Mouse (Mus musculus): ENCODE measurements at regions not wholly inside any gene's neighbourhood (a gene's known extent, or its start where the extent isn't known, plus 50 kb on each side); places are given as distances from the start of the nearest gene placed in this dataset.

DNA sequence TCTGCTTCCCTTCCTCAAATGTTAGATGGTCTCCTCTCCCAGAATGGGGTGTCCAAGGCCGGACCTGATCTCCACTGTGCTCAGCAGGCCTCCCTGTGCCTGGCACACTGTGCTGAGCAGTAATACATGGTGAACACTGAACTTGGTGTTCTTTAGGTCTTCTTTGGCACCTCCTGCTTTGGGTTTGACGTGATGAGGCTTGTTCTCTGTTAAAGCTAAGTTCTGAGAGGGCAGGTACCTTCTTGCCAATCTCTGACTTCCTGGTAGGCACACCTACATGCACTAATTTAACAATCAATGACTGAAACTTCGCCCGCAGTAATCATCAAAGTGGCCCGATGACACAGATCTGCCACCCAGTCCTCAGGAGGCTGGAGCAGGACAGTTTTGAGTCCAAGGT lies 238.5 kb downstream of the Sp3 start:
- no peak for ATAC-seq (ENCODE audit: insufficient number of reproducible peaks, low FRiP score, low TSS enrichment, low read depth)

DNA sequence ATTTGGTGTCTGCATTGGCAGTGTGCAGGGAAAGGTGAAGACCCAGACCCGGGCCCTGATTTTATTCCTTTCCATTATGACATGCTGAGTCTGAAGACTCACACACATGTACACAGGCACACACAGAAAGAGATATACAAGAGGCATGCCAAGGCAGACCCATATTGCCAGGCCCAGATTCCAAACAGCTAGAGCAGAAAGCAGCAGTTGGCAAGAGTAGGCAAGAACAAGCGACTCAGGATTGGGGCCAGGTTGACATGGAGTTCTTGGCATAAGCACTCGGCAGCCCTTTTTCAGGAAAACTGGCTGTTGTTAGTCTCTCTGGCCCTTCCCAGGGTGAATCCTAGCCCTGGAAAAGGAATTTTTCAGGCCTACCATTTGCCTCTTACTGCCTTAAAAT lies 236.6 kb downstream of the Sp3 start:
- peaks cover 14% of the 10 kb centered on the region for H3K4me1 ChIP-seq
- H3K4me3 ChIP-seq (replicated peaks): no peak overlapping the region
- no peak for ATAC-seq (ENCODE audit: insufficient number of reproducible peaks, low FRiP score, low TSS enrichment, low read depth)
- H3K27me3 ChIP-seq: no peaks in the 10 kb centered on the region
- no peaks in the 10 kb centered on the region for H3K9me3 ChIP-seq (replicated peaks)
- H3K9ac ChIP-seq: no peak overlapping the region
- no peak overlapping the region for H3K27ac ChIP-seq (replicated peaks)
- H3K36me3 ChIP-seq: no peaks in the 10 kb centered on the region
- WGBS: 70% methylated on average over 3 of the region's 3 CpGs
- H3K4me2 ChIP-seq (replicated peaks): no peak overlapping the region

More for the DNA sequence above, 238.5 kb downstream of the Sp3 start:
- no peak overlapping the region for H3K9ac ChIP-seq
- no peak overlapping the region for H3K4me2 ChIP-seq (replicated peaks)
- WGBS: 77% methylated on average over 5 of the region's 5 CpGs
- no peaks in the 10 kb centered on the region for H3K9me3 ChIP-seq (replicated peaks)
- H3K4me3 ChIP-seq (replicated peaks): no peak overlapping the region
- no peaks in the 10 kb centered on the region for H3K36me3 ChIP-seq
- H3K27ac ChIP-seq (replicated peaks): no peak overlapping the region
- no peaks in the 10 kb centered on the region for H3K27me3 ChIP-seq
- H3K4me1 ChIP-seq: peaks cover 20% of the 10 kb centered on the region

DNA sequence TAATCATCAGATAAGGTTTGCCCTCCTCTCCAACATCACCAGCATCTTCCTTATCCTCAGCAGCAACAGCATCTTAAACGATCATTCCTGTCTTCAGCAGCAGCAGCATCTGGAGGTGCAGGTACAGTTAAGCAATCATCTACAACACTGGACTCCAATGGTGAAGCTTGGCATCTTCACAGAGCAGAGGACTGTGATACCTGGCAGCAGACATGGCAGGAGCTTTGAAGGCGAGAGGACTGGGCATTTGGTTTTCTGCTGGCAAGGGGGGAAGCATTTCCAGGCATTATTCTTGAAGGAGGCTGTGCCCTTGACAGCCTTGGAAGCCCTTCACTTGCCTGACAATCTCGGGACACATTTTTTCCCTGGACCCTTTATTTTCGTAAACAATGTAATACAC lies 235.3 kb downstream of the Sp3 start:
- no peak overlapping the region for H3K27ac ChIP-seq (replicated peaks)
- H3K9ac ChIP-seq: no peak overlapping the region
- 78% methylated on average over 4 of the region's 4 CpGs for WGBS
- H3K27me3 ChIP-seq: no peaks in the 10 kb centered on the region
- no peak overlapping the region for H3K4me2 ChIP-seq (replicated peaks)
- no peaks in the 10 kb centered on the region for H3K9me3 ChIP-seq (replicated peaks)
- H3K4me3 ChIP-seq (replicated peaks): no peak overlapping the region
- no peaks in the 10 kb centered on the region for H3K36me3 ChIP-seq
- peaks cover 14% of the 10 kb centered on the region for H3K4me1 ChIP-seq
- ATAC-seq (ENCODE audit: insufficient number of reproducible peaks, low FRiP score, low TSS enrichment, low read depth): no peak

DNA sequence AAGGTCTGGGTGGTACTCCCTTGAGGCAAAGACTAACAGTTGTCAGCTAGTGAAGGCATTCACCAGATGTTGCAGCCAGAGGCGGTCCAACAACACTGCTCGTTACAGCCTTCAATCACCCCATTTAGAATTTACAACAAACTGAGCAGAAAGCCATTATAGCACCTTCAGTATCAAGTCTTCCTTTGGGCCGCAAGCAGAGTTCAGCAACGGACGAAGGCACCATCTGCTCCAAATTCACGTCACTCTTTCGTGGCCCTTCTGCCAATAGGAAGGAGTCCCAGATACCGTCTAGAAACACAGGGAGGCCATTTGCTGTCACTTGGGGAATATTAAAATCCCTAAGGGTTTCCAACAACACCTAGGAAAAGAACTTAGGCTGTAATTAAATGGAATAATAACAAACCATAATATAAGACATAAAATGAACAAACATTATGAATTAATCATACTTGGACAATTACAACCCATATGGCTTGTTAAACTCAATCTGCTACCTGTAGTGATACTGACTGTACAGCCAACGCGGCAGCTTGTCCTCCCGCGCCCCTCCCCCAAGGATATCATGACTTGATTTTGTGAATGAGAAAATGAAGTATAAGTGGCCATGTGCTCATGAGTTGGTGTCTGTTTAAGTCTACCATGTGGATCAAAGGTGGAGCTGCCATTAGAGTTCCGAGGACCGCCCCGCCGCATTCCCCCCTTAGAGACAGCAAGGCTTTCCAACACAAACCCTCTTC lies 233.6 kb downstream of the Sp3 start:
- H3K27me3 ChIP-seq: no peaks in the 10 kb centered on the region
- no peak overlapping the region for H3K9ac ChIP-seq
- H3K4me2 ChIP-seq (replicated peaks): no peak overlapping the region
- H3K9me3 ChIP-seq (replicated peaks): no peaks in the 10 kb centered on the region
- 65% methylated on average over 16 of the region's 16 CpGs for WGBS
- peaks cover under 1% of the 10 kb centered on the region; the same call in 1 of the 2 replicates for H3K4me1 ChIP-seq
- H3K4me3 ChIP-seq (replicated peaks): no peak overlapping the region
- no peak overlapping the region for H3K27ac ChIP-seq (replicated peaks)
- ATAC-seq (ENCODE audit: insufficient number of reproducible peaks, low FRiP score, low TSS enrichment, low read depth): no peak
- no peaks in the 10 kb centered on the region for H3K36me3 ChIP-seq

DNA sequence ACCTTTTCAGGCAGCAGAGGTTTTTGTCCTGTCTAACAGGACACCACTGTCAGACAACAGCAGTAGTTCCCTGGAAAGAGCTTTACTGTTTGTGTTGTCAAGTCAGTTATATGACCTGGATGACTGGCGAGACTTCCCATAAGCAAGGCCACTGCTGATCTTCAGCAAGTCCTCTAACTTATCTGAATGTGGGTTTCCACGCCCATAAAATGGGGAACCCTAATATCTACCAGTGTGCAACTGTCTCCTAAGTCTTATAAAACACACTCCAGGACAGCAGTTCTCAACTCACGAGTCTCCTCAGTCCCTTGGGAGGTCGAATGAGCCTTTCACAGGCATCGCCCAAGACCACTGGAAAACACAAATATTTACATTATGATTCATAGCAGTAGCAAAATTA lies 232.9 kb downstream of the Sp3 start:
- Histone ChIP-seq H3K27ac (replicated peaks) (no peak overlapping the region), H3K4me1 (no peaks in the 10 kb centered on the region), H3K4me3 (replicated peaks) (no peak overlapping the region), H3K9ac (no peak overlapping the region), H3K36me3 (no peaks in the 10 kb centered on the region), H3K4me2 (replicated peaks) (no peak overlapping the region), H3K9me3 (replicated peaks) (no peaks in the 10 kb centered on the region), H3K27me3 (no peaks in the 10 kb centered on the region)
- no peak for ATAC-seq (ENCODE audit: insufficient number of reproducible peaks, low FRiP score, low TSS enrichment, low read depth)
- 81% methylated on average over 5 of the region's 5 CpGs for WGBS

DNA sequence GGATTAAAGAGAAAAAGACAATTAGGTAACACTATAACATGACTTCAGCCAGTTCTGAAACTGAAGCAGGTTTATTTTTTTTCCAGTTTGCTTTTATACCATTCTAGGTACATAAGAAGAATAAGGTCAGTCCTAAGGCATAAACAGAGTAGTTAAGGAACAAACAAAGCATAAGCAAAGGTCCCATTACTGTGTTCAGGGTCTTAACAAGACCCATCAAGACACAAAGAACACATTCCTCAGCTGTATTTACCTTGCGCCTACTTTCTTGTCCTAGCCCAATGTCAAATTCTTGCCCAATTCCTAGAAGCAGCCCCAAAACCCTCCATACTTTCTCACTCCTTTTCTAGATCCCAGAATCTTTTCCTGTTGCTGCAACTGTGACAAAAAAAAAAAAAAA lies 230.8 kb downstream of the Sp3 start:
- Histone ChIP-seq H3K36me3 (no peaks in the 10 kb centered on the region), H3K27ac (replicated peaks) (no peak overlapping the region), H3K4me1 (0 out of 2 replicates have a peak, but pooled peaks cover 4% of the 10 kb centered on the region), H3K27me3 (no peaks in the 10 kb centered on the region), H3K9ac (no peak overlapping the region), H3K9me3 (replicated peaks) (no peaks in the 10 kb centered on the region), H3K4me2 (replicated peaks) (no peak overlapping the region), H3K4me3 (replicated peaks) (no peak overlapping the region)
- 96% methylated on average over 1 of the region's 1 CpGs for WGBS
- ATAC-seq (ENCODE audit: insufficient number of reproducible peaks, low FRiP score, low TSS enrichment, low read depth): no peak

DNA sequence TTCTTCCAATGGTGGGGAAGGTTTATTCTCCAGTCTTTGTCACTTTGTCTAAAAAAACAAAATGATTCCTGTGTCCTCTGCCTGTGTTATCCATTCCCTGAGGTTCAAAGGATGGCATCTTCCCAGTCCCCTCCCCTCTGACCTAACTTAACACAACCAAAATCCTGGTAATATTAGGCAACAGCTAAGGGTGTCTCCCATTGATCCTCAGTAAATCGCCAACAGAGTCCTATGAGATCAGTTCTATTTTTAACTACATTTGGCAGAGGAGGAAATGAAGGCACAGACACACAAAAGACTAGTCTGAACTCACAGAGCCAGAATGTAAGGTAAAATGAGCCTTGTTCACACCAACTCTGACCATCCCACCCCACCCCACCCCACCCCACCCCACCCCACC lies 228.8 kb downstream of the Sp3 start:
- Histone ChIP-seq H3K4me2 (replicated peaks) (no peak overlapping the region), H3K4me3 (replicated peaks) (no peak overlapping the region), H3K9me3 (replicated peaks) (no peaks in the 10 kb centered on the region), H3K36me3 (no peaks in the 10 kb centered on the region), H3K9ac (no peak overlapping the region), H3K27me3 (no peaks in the 10 kb centered on the region), H3K4me1 (0 out of 2 replicates have a peak, but pooled peaks cover 4% of the 10 kb centered on the region), H3K27ac (replicated peaks) (no peak overlapping the region)
- ATAC-seq (ENCODE audit: insufficient number of reproducible peaks, low FRiP score, low TSS enrichment, low read depth): no peak
- WGBS: 35% methylated on average over 1 of the region's 1 CpGs

DNA sequence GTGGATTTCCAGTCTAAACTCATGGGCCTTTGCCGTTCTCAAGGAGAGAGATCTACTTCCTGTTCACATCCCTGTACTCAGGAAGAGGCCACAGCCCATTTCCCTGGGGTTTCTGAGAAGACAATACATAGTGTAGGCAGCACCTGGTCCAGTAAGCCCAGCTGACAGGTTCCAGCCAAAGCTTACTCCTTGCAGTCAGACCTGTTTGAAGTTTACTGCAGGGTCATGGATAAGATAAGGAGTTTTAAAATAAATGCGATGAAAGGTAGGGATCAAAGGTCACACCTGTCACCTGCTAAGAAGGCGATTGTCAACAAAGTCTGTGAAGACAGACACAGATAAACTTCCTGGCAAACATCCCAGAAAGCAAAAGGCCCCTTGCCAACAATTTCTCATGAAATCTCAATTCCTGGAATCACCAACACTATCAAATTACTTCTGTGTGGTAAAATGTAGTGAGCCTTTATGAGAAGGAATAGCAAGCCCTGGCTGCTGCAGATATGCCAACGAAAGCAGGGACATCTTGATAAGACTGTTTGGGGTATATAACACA lies 227.5 kb downstream of the Sp3 start:
- H3K4me3 ChIP-seq (replicated peaks): no peak overlapping the region
- no peaks in the 10 kb centered on the region for H3K27me3 ChIP-seq
- ATAC-seq (ENCODE audit: insufficient number of reproducible peaks, low FRiP score, low TSS enrichment, low read depth): no peak
- 0 out of 2 replicates have a peak overlapping the region, but pooled peaks have one; percentile 17 for H3K27ac ChIP-seq (replicated peaks)
- H3K9me3 ChIP-seq (replicated peaks): no peaks in the 10 kb centered on the region
- no peaks in the 10 kb centered on the region for H3K36me3 ChIP-seq
- WGBS: 47% methylated on average over 4 of the region's 4 CpGs
- 0 out of 2 replicates have a peak, but pooled peaks cover 4% of the 10 kb centered on the region for H3K4me1 ChIP-seq
- H3K9ac ChIP-seq: no peak overlapping the region
- no peak overlapping the region for H3K4me2 ChIP-seq (replicated peaks)

DNA sequence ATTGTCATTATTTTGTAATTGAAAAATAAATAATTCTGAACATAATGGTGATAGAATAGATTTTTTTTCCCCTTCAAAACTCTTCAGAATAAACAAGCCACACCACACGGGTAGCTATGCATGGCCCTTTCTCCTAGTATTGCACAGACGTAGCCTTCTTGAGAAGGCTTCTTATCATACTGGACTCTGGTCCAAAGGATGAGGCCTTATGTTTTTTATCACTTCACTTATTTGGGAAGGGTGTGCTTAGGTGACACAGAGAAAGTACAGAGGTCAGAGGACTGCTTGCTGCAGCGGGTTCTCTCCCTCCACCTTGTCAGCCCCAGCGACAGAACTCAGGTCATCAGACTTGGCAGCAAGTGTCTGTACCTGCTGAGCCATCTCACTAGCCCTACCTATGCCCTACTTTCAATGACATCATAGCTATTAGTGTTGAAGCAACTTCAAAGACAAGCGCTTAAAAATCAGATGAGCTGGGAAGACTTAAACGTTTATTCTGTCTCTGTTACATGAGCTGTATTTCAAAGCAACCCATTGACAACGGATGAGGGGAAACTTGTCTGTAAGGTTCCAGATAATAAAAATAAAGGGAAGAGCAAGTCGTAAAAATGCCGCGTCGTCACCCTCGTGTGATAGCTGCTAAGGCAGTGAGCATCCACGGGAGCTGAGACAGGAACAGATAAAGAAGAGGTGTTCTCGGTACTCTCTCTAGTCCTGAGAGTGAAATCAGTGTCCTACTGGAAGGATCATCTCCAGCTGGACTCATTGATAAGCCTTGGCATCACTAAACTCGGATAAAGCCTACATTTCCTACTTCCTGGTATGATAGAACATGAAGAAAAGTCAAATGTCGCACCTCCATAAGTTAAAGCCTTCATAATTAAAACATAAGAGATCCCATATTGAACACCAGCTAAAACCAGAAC lies 226.2 kb downstream of the Sp3 start:
- Histone ChIP-seq H3K4me1 (0 out of 2 replicates have a peak, but pooled peaks cover 4% of the 10 kb centered on the region), H3K4me2 (replicated peaks) (no peak overlapping the region), H3K9ac (no peak overlapping the region), H3K36me3 (no peaks in the 10 kb centered on the region), H3K27me3 (no peaks in the 10 kb centered on the region), H3K27ac (replicated peaks) (no peak overlapping the region), H3K4me3 (replicated peaks) (no peak overlapping the region), H3K9me3 (replicated peaks) (no peaks in the 10 kb centered on the region)
- ATAC-seq (ENCODE audit: insufficient number of reproducible peaks, low FRiP score, low TSS enrichment, low read depth): no peak
- WGBS: 91% methylated on average over 16 of the region's 16 CpGs

DNA sequence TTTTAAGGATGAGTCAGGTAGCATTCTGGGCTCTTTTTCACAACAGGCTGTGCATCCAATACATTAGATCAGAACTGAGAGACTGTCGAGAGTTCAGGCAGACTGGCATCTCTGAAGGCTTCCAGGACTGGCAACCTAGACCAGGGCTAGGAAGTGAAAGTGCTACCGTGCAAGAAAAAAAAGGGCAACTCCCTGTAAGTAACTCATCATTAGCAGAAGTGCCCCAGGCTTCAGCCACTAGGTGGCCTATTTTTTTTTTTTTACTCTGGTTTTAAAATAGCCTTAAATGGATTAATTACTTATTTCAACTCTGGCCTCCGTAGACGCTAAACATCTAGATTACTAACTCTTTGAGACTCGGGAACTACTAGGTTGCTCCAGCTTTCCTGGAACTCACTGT lies 216.8 kb downstream of the Sp3 start:
- Histone ChIP-seq H3K4me2 (replicated peaks) (no peak overlapping the region), H3K4me3 (replicated peaks) (no peak overlapping the region), H3K9ac (no peak overlapping the region), H3K27me3 (no peaks in the 10 kb centered on the region), H3K4me1 (0 out of 2 replicates have a peak, but pooled peaks cover 3% of the 10 kb centered on the region), H3K36me3 (no peaks in the 10 kb centered on the region), H3K9me3 (replicated peaks) (no peaks in the 10 kb centered on the region), H3K27ac (replicated peaks) (no peak overlapping the region)
- ATAC-seq (ENCODE audit: insufficient number of reproducible peaks, low FRiP score, low TSS enrichment, low read depth): no peak
- 80% methylated on average over 5 of the region's 5 CpGs for WGBS

DNA sequence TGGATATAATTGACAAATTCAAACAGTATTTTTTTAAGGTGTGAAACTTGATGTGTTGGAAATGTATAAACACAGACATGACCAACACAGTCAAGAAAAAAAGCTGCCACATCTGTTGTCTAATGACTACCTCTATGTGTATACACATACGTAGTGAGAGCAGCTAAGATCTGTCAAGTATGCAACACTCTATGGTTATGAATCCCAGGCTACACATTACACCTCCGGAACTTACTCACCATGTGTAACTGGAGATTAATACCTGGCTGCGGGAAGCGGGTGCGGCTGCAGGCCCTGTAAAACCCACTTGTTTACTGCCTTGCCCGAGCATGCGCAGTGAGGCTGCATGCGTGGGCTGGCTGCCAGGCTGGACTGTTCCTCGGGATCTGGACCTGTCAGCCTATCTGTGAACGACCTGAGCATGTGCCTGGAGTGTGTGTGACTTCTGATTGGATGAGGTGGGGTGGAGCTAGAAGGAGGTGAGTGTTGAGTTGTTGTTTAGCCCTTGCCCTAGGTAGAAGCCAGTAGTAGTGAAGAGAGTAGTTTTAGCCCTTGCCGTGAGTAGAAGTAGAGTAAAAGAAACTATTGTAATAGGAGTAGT lies 211.1 kb downstream of the Sp3 start:
- H3K9me3 ChIP-seq (replicated peaks): no peaks in the 10 kb centered on the region
- no peak overlapping the region for H3K4me2 ChIP-seq (replicated peaks)
- WGBS: 60% methylated on average over 11 of the region's 11 CpGs
- 0 out of 2 replicates have a peak, but pooled peaks cover 3% of the 10 kb centered on the region for H3K4me1 ChIP-seq
- H3K9ac ChIP-seq: no peak overlapping the region
- H3K36me3 ChIP-seq: no peaks in the 10 kb centered on the region
- H3K4me3 ChIP-seq (replicated peaks): no peak overlapping the region
- no peak overlapping the region for H3K27ac ChIP-seq (replicated peaks)
- no peaks in the 10 kb centered on the region for H3K27me3 ChIP-seq
- no peak for ATAC-seq (ENCODE audit: insufficient number of reproducible peaks, low FRiP score, low TSS enrichment, low read depth)
